Mouse (Mus musculus) spleen, adult 2 months (tissue): Measurements from ENCODE around the gene Slc16a7. TPM values are rescaled to one million over a fixed set of nuclear protein-coding genes. Genes with fewer than 3 reads are reported as not detected.

Source experiments
- DNase-seq, 2 experiments: peaks; one replicate each; pipeline versions ENCODE4 v3.0.0 to v3.0.0-alpha.2; 2012 to 2021; ENCODE audit warnings: low spot score in 2 of 2, low read depth in 1 of 2
- H3K27ac ChIP-seq: fragments of 200-500 bp; 2 replicates; pipeline ENCODE4 v1.5.1; 2012; ENCODE audit warnings: low read length, inconsistent platforms; ENCODE audit not compliant: insufficient read depth
- H3K27me3 ChIP-seq: fragments of 200-500 bp; 2 replicates; pipeline ENCODE4 v1.6.1; 2012; ENCODE audit warnings: mild to moderate bottlenecking, moderate library complexity, low read length, inconsistent platforms; ENCODE audit not compliant: control insufficient read depth, insufficient read depth
- H3K36me3 ChIP-seq: fragments of 200-500 bp; 2 replicates; pipeline ENCODE4 v1.6.1; 2012; ENCODE audit warnings: mild to moderate bottlenecking, low read length, inconsistent platforms; ENCODE audit not compliant: control insufficient read depth, insufficient read depth
- H3K4me1 ChIP-seq: fragments of 200-500 bp; 2 replicates; pipeline ENCODE4 v1.6.1; 2011; ENCODE audit warnings: inconsistent platforms; ENCODE audit not compliant: control insufficient read depth, insufficient read depth, insufficient read length
- H3K4me3 ChIP-seq: fragments of 200-500 bp; 2 replicates; pipeline ENCODE4 v1.5.1; 2011; ENCODE audit warnings: mild to moderate bottlenecking, inconsistent platforms; ENCODE audit not compliant: insufficient read depth, insufficient read length; ENCODE audit errors: extremely low read depth
- CTCF ChIP-seq: fragments of 200-500 bp; IDR thresholded peaks from 2 replicates; pipeline ENCODE4 v1.5.1; 2011; ENCODE audit warnings: mild to moderate bottlenecking, inconsistent platforms; ENCODE audit not compliant: insufficient read depth, insufficient read length, insufficient replicate concordance; ENCODE audit errors: extremely low read depth
- POLR2A ChIP-seq: fragments of 200-500 bp; IDR thresholded peaks from 2 replicates; pipeline ENCODE4 v1.6.1; 2011; ENCODE audit warnings: low read depth, low read length, inconsistent platforms
- WGBS: fragments of 180-500 bp; shearing (Covaris S2); methylation state at CpG from one replicate; pipeline ENCODE4 v1.1.7; 2018; 5-methylcytosine and 5-hydroxymethylcytosine counted together
- polyA plus RNA-seq: library from polyadenylated mRNA; depleted of rRNA; stranded (reverse); fragments of >200 nt; gene quantifications from 2 replicates; pipeline ENCODE4 v1.2.3, GENCODE M21; 2012

The Slc16a7 gene
- polyA plus RNA-seq, 1 experiment = 3.8 TPM

DNA sequence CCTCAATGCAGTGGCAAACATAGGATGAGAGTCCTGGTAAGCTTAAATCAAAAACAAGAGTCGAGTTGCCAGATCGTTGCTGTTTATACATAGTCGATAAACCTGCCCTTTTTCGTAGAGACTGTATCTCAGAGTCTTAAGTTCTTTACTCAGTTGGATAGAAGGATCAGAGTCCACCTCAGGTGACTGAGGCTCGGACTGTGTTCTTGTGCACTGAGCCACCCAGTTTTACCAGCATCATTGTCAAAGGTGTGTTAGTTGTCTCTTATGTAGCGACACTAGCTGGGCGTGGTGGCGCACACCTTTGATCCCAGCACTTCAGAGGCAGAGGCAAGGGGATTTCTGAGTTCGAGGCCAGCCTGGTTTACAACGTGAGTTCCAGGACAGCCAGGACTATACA, 217.6 kb downstream of the Slc16a7 start:
- H3K4me1 ChIP-seq = no peaks in the 10 kb centered on the region
- H3K36me3 ChIP-seq = no peaks in the 10 kb centered on the region
- 90% methylated on average over 10 of the region's 10 CpGs for WGBS
- no peak for TF ChIP-seq CTCF
- TF ChIP-seq POLR2A = no peak
- no peaks in the 10 kb centered on the region for H3K27me3 ChIP-seq
- no peak for DNase-seq
- H3K27ac ChIP-seq = no peak overlapping the region
- H3K4me3 ChIP-seq = no peak overlapping the region

DNA sequence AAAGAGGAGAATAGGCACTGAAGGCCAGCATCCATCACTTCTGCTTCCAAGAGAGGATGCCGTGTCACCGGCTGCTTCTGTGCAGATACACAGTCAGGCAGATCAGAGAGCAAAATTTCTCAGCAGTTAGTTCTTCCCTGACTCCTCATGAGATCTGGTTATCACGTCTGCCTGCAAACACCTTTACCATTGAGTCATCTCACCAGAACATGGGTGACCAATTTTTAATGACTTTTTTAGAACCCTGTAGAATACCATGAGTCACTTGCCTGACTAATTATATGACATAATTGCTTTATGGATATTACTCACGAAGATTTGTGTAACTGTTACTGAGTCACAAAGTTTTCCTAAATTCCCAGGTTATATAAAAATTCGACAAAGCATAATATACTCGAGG, 218.1 kb downstream of the Slc16a7 start:
- no peak overlapping the region for H3K4me3 ChIP-seq
- H3K27me3 ChIP-seq = no peaks in the 10 kb centered on the region
- DNase-seq = no peak
- WGBS = 83% methylated on average over 6 of the region's 6 CpGs
- TF ChIP-seq POLR2A = no peak
- no peak for TF ChIP-seq CTCF
- H3K36me3 ChIP-seq = no peaks in the 10 kb centered on the region
- no peaks in the 10 kb centered on the region for H3K4me1 ChIP-seq
- no peak overlapping the region for H3K27ac ChIP-seq
